Mouse (Mus musculus) heart, postnatal 0 days (tissue): ENCODE results near the gene Trak1. TPM values are rescaled to one million over a fixed set of nuclear protein-coding genes. Genes with fewer than 3 reads are reported as not detected.
A peak's percentile ranks its signal among the peaks of the same experiment; 100 is the strongest.

Experiments used
- ATAC-seq: fragments of 200-750 bp; cut with Nextera tagmentation; 2 replicates; pipeline ENCODE4 v1.8.0; 2017; ENCODE audit warnings: low read depth, moderate number of reproducible peaks, moderate library complexity; ENCODE audit not compliant: insufficient read depth
- DNase-seq: peaks from one replicate; pipeline ENCODE4 v3.0.0-alpha.2; 2016; ENCODE audit warnings: low spot score
- H3K27ac ChIP-seq: fragments of 300-500 bp; sonication (generic); 2 replicates; pipeline ENCODE4 v1.5.1; 2014; ENCODE audit warnings: low read depth, mild to moderate bottlenecking
- H3K27me3 ChIP-seq: fragments of 300-500 bp; sonication (generic); 2 replicates; pipeline ENCODE4 v1.6.1; 2014; ENCODE audit warnings: low read length, mixed read lengths; ENCODE audit not compliant: control insufficient read depth, insufficient read depth
- H3K36me3 ChIP-seq: fragments of 300-500 bp; sonication (generic); replicated peaks from 2 replicates; pipeline ENCODE4 v1.6.1; 2014; ENCODE audit warnings: low read length, mixed read lengths; ENCODE audit not compliant: control insufficient read depth, insufficient read depth
- H3K4me1 ChIP-seq: fragments of 300-500 bp; sonication (generic); 2 replicates; pipeline ENCODE4 v1.6.1; 2014; ENCODE audit warnings: antibody characterized with exemption; ENCODE audit not compliant: control insufficient read depth, insufficient read depth
- H3K4me2 ChIP-seq: fragments of 300-500 bp; sonication (generic); 2 replicates; pipeline ENCODE4 v1.6.1; 2014; ENCODE audit warnings: low read depth, mild to moderate bottlenecking, low read length, moderate library complexity
- H3K4me3 ChIP-seq: fragments of 300-500 bp; sonication (generic); 2 replicates; pipeline ENCODE4 v1.5.1; 2014; ENCODE audit warnings: low read depth, low read length
- H3K9ac ChIP-seq: fragments of 300-500 bp; sonication (generic); replicated peaks from 2 replicates; pipeline ENCODE4 v1.6.1; 2014; ENCODE audit warnings: low read depth, low read length, mixed read lengths
- H3K9me3 ChIP-seq: fragments of 300-500 bp; sonication (generic); replicated peaks from 2 replicates; pipeline ENCODE4 v1.6.1; 2016; ENCODE audit warnings: low read length; ENCODE audit not compliant: control insufficient read depth
- CTCF ChIP-seq: IDR thresholded peaks from 2 replicates; pipeline ENCODE4 v1.5.1; 2016; ENCODE audit warnings: antibody characterized with exemption, control low read depth, low read depth
- EP300 ChIP-seq: IDR thresholded peaks from 2 replicates; pipeline ENCODE4 v1.6.1; 2016; ENCODE audit warnings: antibody characterized with exemption, low read depth
- WGBS: fragments of 180-500 bp; shearing (Covaris S2); extraction: QIAGEN DNeasy Blood & Tissue Kit; methylation state at CpG from one replicate; pipeline ENCODE4 v1.1.7; 2014; 5-methylcytosine and 5-hydroxymethylcytosine counted together
- polyA plus RNA-seq: library from polyadenylated mRNA; unstranded; fragments of >200 nt; fragmentation: Nextera tagmentation; extraction: Ambion mirVana; gene quantifications from 2 replicates; pipeline ENCODE4 v1.2.1, GENCODE M21; 2015
- total RNA-seq: library from RNA; depleted of rRNA; stranded (reverse); fragments of >200 nt; gene quantifications from 2 replicates; pipeline ENCODE4 v1.2.3, GENCODE M21; 2014; ENCODE audit warnings: low replicate concordance

The Trak1 gene
- total and polyA plus RNA-seq, 2 experiments from 2014 or later, result 59.3 to 113 TPM

DNA sequence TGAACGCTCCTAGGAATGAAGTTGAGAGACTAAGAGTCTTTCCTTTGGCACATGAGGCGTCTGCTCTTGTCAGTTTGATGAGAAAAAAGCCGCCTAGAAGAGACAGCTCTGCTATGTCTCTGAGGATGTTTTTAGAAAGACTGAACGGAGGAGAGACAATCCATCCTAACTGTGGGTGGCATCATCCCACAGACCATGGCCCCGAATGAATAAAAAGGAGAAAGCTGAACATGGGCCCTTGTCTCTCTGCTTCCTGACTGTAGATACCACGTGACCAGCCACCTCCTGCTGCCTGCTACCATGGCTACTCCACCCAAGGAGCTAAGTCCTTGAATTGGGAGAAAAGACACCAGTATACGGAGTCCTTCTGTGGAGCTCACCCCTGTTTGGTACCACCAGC lies 189.9 kb downstream of the Trak1 start:
- H3K27me3 ChIP-seq, result peaks cover 13% of the 10 kb centered on the region
- no peaks in the 10 kb centered on the region for H3K9me3 ChIP-seq
- ATAC-seq (no peak), DNase-seq (no peak)
- no peaks in the 10 kb centered on the region for H3K4me1 ChIP-seq
- H3K36me3 ChIP-seq, result no peaks in the 10 kb centered on the region
- no peak overlapping the region for H3K9ac ChIP-seq
- no peak overlapping the region for H3K4me3 ChIP-seq
- TF ChIP-seq CTCF (no peak), EP300 (no peak)
- 71% methylated on average over 7 of the region's 7 CpGs for WGBS
- H3K27ac ChIP-seq, result no peak overlapping the region
- H3K4me2 ChIP-seq, result no peak overlapping the region

DNA sequence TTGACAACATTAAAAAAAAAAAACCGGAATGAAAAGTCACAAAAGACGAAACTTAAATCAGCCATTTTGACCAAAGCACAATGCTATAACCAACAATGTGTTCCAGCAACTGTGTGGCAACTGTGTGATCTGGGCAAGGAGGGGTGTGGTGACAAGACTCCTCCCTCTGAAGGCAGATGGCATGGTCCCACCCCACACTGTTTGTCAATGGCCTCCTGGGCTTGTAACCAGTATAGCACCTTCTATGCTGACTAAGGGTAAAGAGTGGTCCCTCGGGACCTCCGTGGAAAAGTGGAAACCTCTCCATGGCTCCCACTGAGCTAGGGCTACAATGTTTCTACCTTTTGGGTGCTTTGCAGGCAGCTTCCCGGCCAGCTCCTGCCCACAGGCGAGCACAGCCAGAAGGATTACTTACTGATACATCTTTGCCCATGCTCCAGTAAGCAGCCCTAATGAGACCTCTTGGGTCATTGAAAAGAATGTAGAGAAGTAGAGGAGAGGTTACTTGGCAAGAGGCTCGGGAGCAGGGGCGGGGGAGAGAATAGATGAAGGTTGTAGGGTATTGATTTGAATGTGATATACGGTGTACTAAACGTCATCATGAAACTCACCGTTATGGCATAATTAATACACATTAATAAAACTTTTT lies 194.4 kb downstream of the Trak1 start:
- WGBS, result 77% methylated on average over 11 of the region's 11 CpGs
- Histone ChIP-seq H3K27ac (no peak overlapping the region), H3K4me1 (no peaks in the 10 kb centered on the region), H3K4me3 (no peak overlapping the region), H3K27me3 (peaks cover 57% of the 10 kb centered on the region), H3K9me3 (no peaks in the 10 kb centered on the region), H3K36me3 (no peaks in the 10 kb centered on the region), H3K9ac (no peak overlapping the region), H3K4me2 (no peak overlapping the region)
- DNase-seq (no peak), ATAC-seq (no peak)
- TF ChIP-seq EP300 (no peak), CTCF (no peak)

DNA sequence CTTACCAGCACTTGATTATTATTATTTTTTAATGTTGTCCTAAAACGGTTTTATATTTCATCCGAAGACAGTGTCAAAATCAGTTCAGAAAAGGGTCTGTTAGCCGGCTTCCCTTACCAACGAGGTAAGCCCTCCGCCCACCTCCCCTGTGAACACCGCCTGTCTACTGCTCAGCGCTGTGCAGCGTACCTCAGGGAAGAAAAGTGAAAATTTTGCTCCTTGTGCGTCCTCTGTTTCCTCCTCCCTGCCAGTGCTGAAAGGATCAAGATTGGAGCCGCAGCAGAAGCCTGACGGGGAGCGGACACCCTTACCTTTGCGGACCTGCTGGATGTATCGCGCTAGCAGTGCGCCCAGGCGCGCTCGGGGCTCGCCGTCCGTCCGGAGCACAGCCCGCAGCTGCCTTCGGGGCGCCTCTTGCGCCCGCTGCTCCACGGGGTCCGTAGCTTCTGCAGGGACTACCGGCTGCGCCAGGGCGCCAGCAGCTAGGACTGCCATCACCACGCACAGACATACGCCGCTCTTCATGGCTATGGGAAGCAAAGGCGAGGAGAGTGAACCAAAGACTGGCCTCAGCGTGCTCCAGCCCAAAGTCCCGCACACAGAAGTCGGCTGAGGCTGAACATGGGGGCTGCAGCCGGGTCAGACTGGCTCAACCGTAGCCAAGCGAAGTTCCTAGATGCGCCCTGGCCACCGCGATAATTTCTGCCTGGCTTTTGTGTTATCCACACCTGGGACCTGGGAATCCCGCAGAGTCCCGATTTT lies 196.9 kb downstream of the Trak1 start:
- Histone ChIP-seq H3K9ac (no peak overlapping the region), H3K4me3 (peak overlapping the region; percentile 21), H3K9me3 (no peaks in the 10 kb centered on the region), H3K4me2 (peak overlapping the region; percentile 34), H3K4me1 (no peaks in the 10 kb centered on the region), H3K27ac (no peak overlapping the region), H3K27me3 (peaks cover 65% of the 10 kb centered on the region), H3K36me3 (no peaks in the 10 kb centered on the region)
- TF ChIP-seq CTCF (no peak), EP300 (no peak)
- 3% methylated on average over 48 of the region's 48 CpGs for WGBS
- no peak for DNase-seq
- peak; percentile 39; the same call in 1 of the 2 replicates for ATAC-seq

DNA sequence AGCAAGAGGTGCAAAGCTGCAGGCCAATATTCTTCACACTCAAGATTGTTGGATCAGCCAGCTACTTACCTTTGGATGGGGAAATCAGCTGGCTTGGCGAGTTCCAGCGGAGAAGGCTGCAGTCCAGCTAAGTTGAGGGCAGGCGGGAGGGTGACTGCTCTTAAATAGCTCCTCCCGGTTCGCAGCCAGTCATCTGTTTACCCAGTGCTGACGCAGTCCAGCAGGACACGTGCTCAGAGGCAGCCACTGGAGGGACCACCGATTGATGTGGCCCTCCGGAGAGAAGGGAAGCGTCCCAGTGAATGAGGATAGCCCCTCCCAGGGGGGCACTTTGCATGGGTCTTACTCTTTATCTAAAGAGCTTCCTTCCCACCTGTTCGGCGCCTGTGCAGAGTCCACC lies 198.2 kb downstream of the Trak1 start, which contains the start of gene Cck:
Gene Cck, minus strand, starts transcription at position 166 of the 400 bp plus-strand sequence.
- Histone ChIP-seq H3K36me3 (no peaks in the 10 kb centered on the region), H3K4me1 (no peaks in the 10 kb centered on the region), H3K27ac (no peak within 1 kb of the TSS), H3K27me3 (peaks cover 60% of the 10 kb centered on the region), H3K9ac (no peak within 1 kb of the TSS), H3K9me3 (no peaks in the 10 kb centered on the region), H3K4me2 (peak within 1 kb of the TSS; percentile 34), H3K4me3 (peak within 1 kb of the TSS; percentile 21; the same call in 1 of the 2 replicates)
- DNase-seq (peak; percentile 46), ATAC-seq (peak; percentile 68; the same call in 1 of the 2 replicates)
- TF ChIP-seq EP300 (no peak), CTCF (no peak)
- WGBS, result 3% methylated on average over 12 of the region's 12 CpGs

DNA sequence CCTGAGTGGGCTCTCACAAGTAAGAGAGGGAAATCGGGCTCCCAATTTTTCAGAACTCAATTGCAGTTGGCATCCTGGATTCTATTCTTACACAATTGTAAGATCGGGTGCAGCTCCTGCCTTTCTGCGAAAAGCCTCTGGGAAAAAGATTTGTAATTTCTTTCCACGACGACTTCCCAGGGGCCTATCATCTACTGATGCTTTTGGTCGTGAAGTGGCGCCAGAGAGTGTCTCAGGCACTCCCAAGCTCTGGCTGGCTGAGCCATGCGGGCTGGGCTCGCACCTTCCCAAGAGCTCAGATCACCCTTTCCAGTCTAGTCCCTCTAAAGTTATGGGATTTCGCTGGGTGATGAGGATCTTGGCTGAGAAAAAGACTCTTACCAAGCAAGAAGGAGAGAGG lies 198.8 kb downstream of the Trak1 start:
- Histone ChIP-seq H3K27ac (no peak overlapping the region), H3K4me3 (no peak overlapping the region), H3K9ac (no peak overlapping the region), H3K9me3 (no peaks in the 10 kb centered on the region), H3K36me3 (no peaks in the 10 kb centered on the region), H3K4me1 (no peaks in the 10 kb centered on the region), H3K27me3 (peaks cover 60% of the 10 kb centered on the region), H3K4me2 (no peak overlapping the region)
- ATAC-seq (no peak), DNase-seq (no peak)
- TF ChIP-seq CTCF, result no peak
- TF ChIP-seq EP300, result no peak
- WGBS, result 31% methylated on average over 10 of the region's 10 CpGs
